Mouse (Mus musculus) urinary bladder, postnatal 14 days (tissue): ENCODE measurements at regions not wholly inside any gene's neighbourhood (a gene's known extent, or its start where the extent isn't known, plus 50 kb on each side); places are given as distances from the start of the nearest gene placed in this dataset.

ENCODE experiments used
- DNase-seq: peaks from one replicate; pipeline ENCODE4 v3.0.0; 2021; ENCODE audit warnings: low spot score

- no peak for DNase-seq
These were observed 312.9 kb upstream of the Clec14a start for GRCm38 (mm10) chr12:58581811-58582572.

GRCm38 (mm10) chr12:58569056-58569455, 300.0 kb upstream of the Clec14a start:
- no peak for DNase-seq

DNA sequence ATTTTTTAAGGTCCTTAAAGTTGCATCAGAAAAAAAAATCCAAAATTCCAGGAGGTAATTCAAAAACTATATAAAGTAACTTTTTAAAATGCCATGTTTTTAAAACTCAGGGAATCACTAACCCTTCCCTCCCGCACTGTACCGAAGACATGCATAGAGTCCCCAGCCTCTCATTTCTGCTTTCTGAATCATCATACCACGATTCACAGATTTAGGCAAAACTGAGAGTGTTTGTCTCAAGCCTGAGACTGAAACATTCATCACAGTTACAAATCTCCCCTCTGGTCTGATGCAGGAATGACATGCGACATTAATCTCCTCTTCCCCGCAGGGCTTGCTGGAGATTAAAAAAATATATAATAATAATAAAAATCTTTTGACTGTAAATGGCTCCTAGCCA, 291.8 kb upstream of the Clec14a start:
- no peak for DNase-seq

DNA sequence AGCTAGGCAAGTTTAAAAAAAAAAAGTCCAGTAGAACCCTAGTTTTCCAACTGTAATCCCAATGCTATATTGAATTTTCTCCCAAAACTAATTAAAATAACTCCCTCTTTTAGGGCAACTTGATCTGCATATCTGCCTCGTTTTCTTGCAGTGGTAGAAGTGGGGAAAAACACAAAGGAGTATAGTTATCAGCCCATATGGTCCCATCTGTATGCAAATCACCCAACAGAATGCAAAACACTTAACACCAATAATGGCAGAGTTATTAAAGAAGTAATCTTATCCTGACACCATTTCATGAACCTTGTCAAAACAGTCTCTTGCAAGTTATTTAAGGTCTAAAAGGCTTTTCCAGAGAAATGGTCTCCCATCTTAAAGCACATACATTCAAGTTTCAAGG, 290.7 kb upstream of the Clec14a start:
- DNase-seq = no peak

GRCm38 (mm10) chr12:58557261-58557660, 288.2 kb upstream of the Clec14a start:
- DNase-seq = no peak

- DNase-seq = no peak
These were observed 287.7 kb upstream of the Clec14a start for GRCm38 (mm10) chr12:58556741-58557140.

DNA sequence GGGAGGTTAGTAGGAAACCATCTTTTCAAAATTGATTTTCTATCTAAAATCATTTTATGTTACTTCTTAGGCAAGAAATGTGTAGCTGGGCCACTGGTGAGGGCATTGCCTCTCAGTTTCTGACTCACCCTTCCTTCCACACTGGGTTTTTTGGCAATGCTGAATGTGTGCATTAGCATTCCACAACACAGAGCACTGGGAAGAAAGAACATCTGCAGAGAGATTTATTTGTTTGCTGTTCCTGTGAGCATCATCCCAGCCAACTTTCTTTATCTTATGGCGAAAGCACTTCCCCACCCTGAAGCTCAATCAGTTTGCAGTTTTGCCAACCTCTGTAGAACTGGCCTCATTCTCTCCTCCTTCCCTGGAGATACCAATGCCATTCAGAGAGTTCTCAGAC, 287.0 kb upstream of the Clec14a start:
- peak; percentile 5 for DNase-seq

DNA sequence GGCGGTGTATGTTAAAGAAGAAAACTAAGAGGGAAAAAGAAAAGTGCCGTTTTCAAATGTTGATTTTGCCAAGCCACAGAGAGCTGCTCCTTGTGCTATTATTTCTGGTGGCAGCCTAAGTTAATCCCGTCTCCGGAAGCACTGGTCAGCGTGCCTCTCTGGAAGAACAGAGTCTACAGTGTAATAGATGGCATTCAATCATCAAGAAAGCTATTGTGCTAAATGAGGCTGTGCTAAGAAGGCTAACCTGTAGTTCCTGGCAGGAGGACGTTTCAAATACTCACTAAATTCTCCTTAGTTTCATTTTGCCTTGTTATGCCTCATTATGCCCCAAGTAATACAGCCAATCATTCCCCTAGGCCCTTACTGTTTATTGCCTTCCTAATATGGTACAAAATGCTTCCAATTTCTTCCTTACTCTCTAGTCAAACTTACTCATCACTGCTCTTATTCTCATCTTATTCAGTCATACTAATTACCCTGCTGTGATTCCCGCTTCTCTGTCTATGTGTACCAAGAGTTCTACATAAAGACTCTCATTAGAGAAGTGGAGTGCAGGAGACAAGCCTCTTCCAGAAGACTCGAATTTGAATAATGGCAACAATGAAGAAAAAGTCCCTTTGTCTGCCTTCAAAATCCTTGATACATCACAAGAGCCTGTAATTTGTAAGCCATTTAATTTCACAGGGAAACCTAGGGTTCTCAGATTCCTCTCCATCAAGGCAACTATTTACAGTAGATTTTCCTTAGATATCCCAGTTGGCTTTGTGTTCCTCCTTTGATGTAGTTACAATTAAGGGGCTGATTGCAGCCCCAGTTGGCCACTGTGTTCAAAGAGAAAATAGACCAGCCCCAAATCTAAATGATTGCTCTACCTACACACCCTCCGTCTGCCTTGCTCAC, 282.0 kb upstream of the Clec14a start:
- no peak for DNase-seq

GRCm38 (mm10) chr12:58545832-58546538, 276.9 kb upstream of the Clec14a start:
- DNase-seq = no peak

GRCm38 (mm10) chr12:58544862-58545261, 275.8 kb upstream of the Clec14a start:
- DNase-seq = no peak

GRCm38 (mm10) chr12:58538305-58538719, 269.2 kb upstream of the Clec14a start:
- DNase-seq = no peak

DNA sequence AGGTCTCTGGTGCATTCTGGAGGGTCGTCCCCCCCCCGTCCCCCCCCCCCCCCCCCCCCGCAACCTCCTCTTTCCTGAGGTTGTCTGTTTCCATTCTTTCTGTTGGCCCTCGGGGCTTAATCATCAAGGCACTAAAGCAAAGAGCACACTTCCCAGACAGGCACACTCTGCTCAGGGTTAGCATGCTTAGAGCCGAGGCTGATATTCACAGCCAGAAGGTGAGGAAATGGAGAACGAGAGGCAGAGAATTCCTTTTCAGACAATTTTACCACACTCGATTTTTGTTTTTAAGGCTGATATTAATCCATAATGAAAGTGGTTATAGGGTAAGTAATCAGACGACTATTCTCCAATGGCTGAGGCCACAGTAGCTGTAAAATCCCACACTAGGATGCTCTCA, 268.7 kb upstream of the Clec14a start:
- no peak for DNase-seq

- no peak for DNase-seq
These were observed 267.4 kb upstream of the Clec14a start for GRCm38 (mm10) chr12:58536381-58536992.

- DNase-seq = no peak
These were observed 261.2 kb upstream of the Clec14a start for GRCm38 (mm10) chr12:58530306-58530705.

GRCm38 (mm10) chr12:58516800-58517199, 247.7 kb upstream of the Clec14a start:
- DNase-seq = no peak

- no peak for DNase-seq
These were observed 244.9 kb upstream of the Clec14a start for GRCm38 (mm10) chr12:58513951-58514350.

- DNase-seq = no peak
These were observed 243.6 kb upstream of the Clec14a start for GRCm38 (mm10) chr12:58512645-58513044.

- DNase-seq = no peak
These were observed 235.2 kb upstream of the Clec14a start for GRCm38 (mm10) chr12:58504283-58504682.

DNA sequence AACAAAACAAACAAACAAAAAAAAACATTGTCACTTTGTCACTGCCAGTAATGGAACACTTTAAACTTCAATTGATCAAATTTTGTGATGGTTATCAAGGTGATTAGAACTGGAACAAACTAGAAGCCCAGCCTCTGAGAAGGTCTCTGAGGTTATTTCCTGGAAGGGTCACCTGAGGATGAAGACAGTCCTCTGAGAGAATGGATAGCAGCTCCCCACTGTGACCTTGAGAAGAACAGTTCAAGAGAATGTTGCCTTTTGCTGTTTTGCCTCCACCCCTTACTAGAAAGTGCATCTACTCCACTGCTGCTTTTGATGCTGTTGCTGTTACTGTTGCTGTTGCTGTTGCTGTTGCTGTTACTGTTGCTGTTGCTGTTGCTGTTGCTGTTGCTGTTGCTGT, 205.1 kb upstream of the Clec14a start:
- no peak for DNase-seq

DNA sequence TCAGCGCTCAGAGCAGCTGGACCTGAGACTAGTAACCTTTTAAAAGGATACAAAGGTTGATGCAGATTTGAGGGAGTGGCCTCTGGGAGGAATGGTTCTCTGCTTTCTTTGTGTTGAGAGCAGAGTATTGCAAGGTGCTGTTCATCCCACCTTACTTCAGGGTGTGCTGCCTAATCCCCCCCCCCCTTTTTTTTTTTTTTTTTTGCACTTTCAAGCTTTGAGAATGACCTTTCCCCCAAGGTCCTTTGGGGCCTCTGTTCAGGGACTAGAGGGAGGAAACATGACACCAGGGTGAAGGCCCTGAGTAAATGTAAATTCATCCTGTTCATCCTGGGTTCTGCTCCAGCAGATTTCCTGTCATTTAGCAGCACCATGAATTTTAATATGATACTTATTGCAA, 204.4 kb upstream of the Clec14a start:
- no peak for DNase-seq

- DNase-seq = no peak
These were observed 191.4 kb upstream of the Clec14a start for GRCm38 (mm10) chr12:58460465-58460864.

DNA sequence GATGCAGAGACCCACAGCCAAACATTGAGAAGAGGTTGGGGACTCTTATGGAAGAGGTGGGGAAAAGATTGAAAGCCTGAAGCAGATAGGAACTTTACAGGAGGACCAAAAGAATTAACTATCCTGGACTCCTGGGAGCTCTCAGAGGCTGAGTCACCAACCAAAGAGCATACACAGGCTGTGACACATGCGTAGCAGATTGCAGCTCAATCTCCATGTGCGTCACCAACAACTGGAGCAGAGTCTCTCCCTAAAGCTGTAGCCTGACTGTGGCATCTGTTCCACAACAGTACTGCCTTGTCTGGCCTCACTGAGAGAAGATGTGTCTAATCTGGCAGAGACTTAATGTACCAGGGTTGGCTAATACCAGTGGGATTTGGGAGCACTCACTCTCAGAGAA, 185.7 kb upstream of the Clec14a start:
- DNase-seq = no peak
